Mouse (Mus musculus) adrenal gland, adult 18-20 months (tissue): ENCODE data around the gene Als2cr12. TPM values are rescaled to one million over a fixed set of nuclear protein-coding genes. Genes with fewer than 3 reads are reported as not detected.
"Not testable (repeated sequence)": the region's sequence is repeated elsewhere in the genome, so short reads cannot be mapped to it uniquely, and the experiment has no call there.

Source experiments
- DNase-seq, 2 experiments: peaks; one replicate each; pipeline ENCODE4 v3.0.0; 2021 to 2022; ENCODE audit warnings: low spot score in 2 of 2
- total RNA-seq, 2 experiments: library from RNA; stranded (reverse); gene quantifications; 1 replicate in 1 of 2; 2 replicates in 1 of 2; pipeline ENCODE4 v1.2.3; 2021

The Als2cr12 gene
- total RNA-seq, 2 experiments from 2014 or later: 1.1 to 2.4 TPM

- DNase-seq: not testable (repeated sequence)
These were observed 4.8 kb downstream of the Als2cr12 start for GRCm38 (mm10) chr1:58690834-58691488.

- DNase-seq: no peak
These were observed 5.6 kb downstream of the Als2cr12 start for GRCm38 (mm10) chr1:58690006-58690744.

- DNase-seq: no peak
These were observed 6.4 kb downstream of the Als2cr12 start for GRCm38 (mm10) chr1:58689426-58689825.

GRCm38 (mm10) chr1:58678412-58678811 lies 17.4 kb downstream of the Als2cr12 start:
- DNase-seq: not testable (repeated sequence)

- DNase-seq: peak; percentile 27 to 33
These were observed 18.2 kb downstream of the Als2cr12 start for GRCm38 (mm10) chr1:58677575-58677974.

- DNase-seq: no peak
These were observed 20.8 kb downstream of the Als2cr12 start for GRCm38 (mm10) chr1:58675011-58675410.

GRCm38 (mm10) chr1:58672116-58672515 lies 23.7 kb downstream of the Als2cr12 start:
- DNase-seq: no peak

- not testable (repeated sequence) for DNase-seq
These were observed 26.2 kb downstream of the Als2cr12 start for GRCm38 (mm10) chr1:58669635-58670034.

- DNase-seq: no peak
These were observed 27.6 kb downstream of the Als2cr12 start for GRCm38 (mm10) chr1:58668191-58668590.

- not testable (repeated sequence) for DNase-seq
These were observed 32.4 kb downstream of the Als2cr12 start for GRCm38 (mm10) chr1:58663365-58663764.

GRCm38 (mm10) chr1:58662671-58663070 lies 33.1 kb downstream of the Als2cr12 start:
- DNase-seq: not testable (repeated sequence)

- peak; percentile 69 to 75 for DNase-seq
These were observed 43.0 kb downstream of the Als2cr12 start for GRCm38 (mm10) chr1:58652480-58653403.

GRCm38 (mm10) chr1:58651571-58652456 lies 44.0 kb downstream of the Als2cr12 start:
- DNase-seq: not testable (repeated sequence)

- DNase-seq: not testable (repeated sequence)
These were observed 66.9 kb downstream of the Als2cr12 start for GRCm38 (mm10) chr1:58628847-58629246.

GRCm38 (mm10) chr1:58621996-58622748 lies 73.6 kb downstream of the Als2cr12 start:
- no peak for DNase-seq

GRCm38 (mm10) chr1:58621251-58621650 lies 74.5 kb downstream of the Als2cr12 start:
- DNase-seq: no peak

- DNase-seq: no peak
These were observed 77.0 kb downstream of the Als2cr12 start for GRCm38 (mm10) chr1:58618766-58619165.

- no peak for DNase-seq
These were observed 77.7 kb downstream of the Als2cr12 start for GRCm38 (mm10) chr1:58617978-58618668.

GRCm38 (mm10) chr1:58617076-58617475 lies 78.7 kb downstream of the Als2cr12 start:
- no peak for DNase-seq
